ENCODE assay signal across 7 mouse cellular contexts in the genomic region with DNA sequence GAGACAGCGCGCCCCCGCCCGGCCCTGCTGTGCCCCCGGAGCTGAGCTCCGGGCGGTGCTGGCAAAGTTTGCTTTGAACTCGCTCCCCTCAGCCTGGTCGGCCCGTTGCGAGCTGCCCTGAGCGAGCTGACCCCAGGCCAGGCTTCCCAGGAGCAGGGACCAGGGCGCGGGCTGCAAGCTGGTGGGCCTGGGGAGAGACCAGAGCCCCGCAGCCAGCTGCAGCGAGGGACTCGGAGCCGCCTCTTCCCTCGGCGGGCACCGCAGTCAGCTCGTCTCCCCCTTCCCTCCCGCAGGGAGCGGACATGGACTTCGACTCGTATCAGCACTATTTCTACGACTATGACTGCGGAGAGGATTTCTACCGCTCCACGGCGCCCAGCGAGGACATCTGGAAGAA. TPM values are rescaled to one million over a fixed set of nuclear protein-coding genes. Genes with fewer than 3 reads are reported as not detected.
DNase-seq lines count a peak whose midpoint lies in the region; ATAC-seq and TF ChIP-seq lines count a peak whose summit lies in the region.

No protein-coding gene starts in this region.

- no peak for TF ChIP-seq EP300 in heart, postnatal 0 days (IDR thresholded peaks at IDR 0.05; ENCODE audit: low read depth)

- TF ChIP-seq CTCF in heart, postnatal 0 days (IDR thresholded peaks at IDR 0.05; ENCODE audit: low read depth): no peak

- H3K4me1 ChIP-seq in brown adipose tissue, adult 24 weeks (ENCODE audit: control insufficient read depth, insufficient read depth, insufficient read length, low read length): no peaks in the 10 kb centered on the region; the same call in 1 of the 2 replicates
- no peaks in the 10 kb centered on the region; the same call in 1 of the 2 replicates for H3K4me1 ChIP-seq in heart, postnatal 0 days (ENCODE audit: control insufficient read depth, insufficient read depth)
- H3K4me1 ChIP-seq in limb, embryonic 12.5 days (replicated peaks): peaks cover 42% of the 10 kb centered on the region
- peaks cover 39% of the 10 kb centered on the region for H3K4me1 ChIP-seq in midbrain, embryonic 15.5 days

- intact Hi-C loops in left cerebral cortex, postnatal 36 days (cut with DNase I): no loop called here

- peak; percentile 5; the same call in 1 of the 2 replicates for ATAC-seq in heart, postnatal 0 days (ENCODE audit: insufficient read depth, low read depth)
- ATAC-seq in limb, embryonic 12.5 days (ENCODE audit: insufficient number of reproducible peaks, insufficient read depth, low FRiP score, low TSS enrichment, low read depth): peak; percentile 16; the same call in 1 of the 2 replicates
- no peak for ATAC-seq in midbrain, embryonic 15.5 days (replicated peaks)

- H3K4me3 ChIP-seq in brown adipose tissue, adult 24 weeks (ENCODE audit: insufficient read depth, low read depth, low read length): peak overlapping the region; percentile 85
- H3K4me3 ChIP-seq in heart, postnatal 0 days (ENCODE audit: low read depth, low read length): peak overlapping the region; percentile 63
- peak overlapping the region; percentile 81 for H3K4me3 ChIP-seq in limb, embryonic 12.5 days (replicated peaks)
- peak overlapping the region; percentile 88 for H3K4me3 ChIP-seq in midbrain, embryonic 15.5 days

- H3K9me3 ChIP-seq in heart, postnatal 0 days (replicated peaks; ENCODE audit: control insufficient read depth, low read length): peaks cover 1% of the 10 kb centered on the region; the same call in 1 of the 2 replicates
- H3K9me3 ChIP-seq in limb, embryonic 12.5 days: no peaks in the 10 kb centered on the region
- no peaks in the 10 kb centered on the region for H3K9me3 ChIP-seq in midbrain, embryonic 15.5 days

- H3K9ac ChIP-seq in heart, postnatal 0 days (replicated peaks; ENCODE audit: low read depth, low read length): peak overlapping the region; percentile 55
- H3K9ac ChIP-seq in limb, embryonic 12.5 days (replicated peaks): peak overlapping the region; percentile 84
- peak overlapping the region; percentile 94 for H3K9ac ChIP-seq in midbrain, embryonic 15.5 days

- H3K27ac ChIP-seq in brown adipose tissue, adult 24 weeks (replicated peaks; ENCODE audit: low read depth, low read length): no peak overlapping the region
- H3K27ac ChIP-seq in heart, postnatal 0 days (ENCODE audit: low read depth): no peak overlapping the region
- peak overlapping the region; percentile 87 for H3K27ac ChIP-seq in limb, embryonic 12.5 days
- peak overlapping the region; percentile 96 for H3K27ac ChIP-seq in midbrain, embryonic 15.5 days

- peak; percentile 54 to 62 for DNase-seq in left cerebral cortex, postnatal 36 days (ENCODE audit: low spot score in 2 of 2)
- DNase-seq in left cerebral cortex, adult 8-10 months (ENCODE audit: low spot score in 2 of 2): no peak
- no peak for DNase-seq in heart, postnatal 0 days (ENCODE audit: low spot score)
- DNase-seq in thymus, postnatal 25 days: peak; percentile 46

- no peaks in the 10 kb centered on the region for H3K36me3 ChIP-seq in heart, postnatal 0 days (replicated peaks; ENCODE audit: control insufficient read depth, insufficient read depth, low read length)
- peaks cover 15% of the 10 kb centered on the region for H3K36me3 ChIP-seq in limb, embryonic 12.5 days
- H3K36me3 ChIP-seq in midbrain, embryonic 15.5 days (replicated peaks): peaks cover 3% of the 10 kb centered on the region; the same call in 1 of the 2 replicates

- H3K4me2 ChIP-seq in heart, postnatal 0 days (ENCODE audit: low read depth, low read length): peak overlapping the region; percentile 100
- peak overlapping the region; percentile 89 for H3K4me2 ChIP-seq in limb, embryonic 12.5 days
- H3K4me2 ChIP-seq in midbrain, embryonic 15.5 days: peak overlapping the region; percentile 72

- WGBS in heart, postnatal 0 days: 1% methylated on average over 26 of the region's 32 CpGs
- under 1% methylated on average over 30 of the region's 32 CpGs for WGBS in limb, embryonic 12.5 days
- 0% methylated on average over 27 of the region's 32 CpGs for WGBS in midbrain, embryonic 15.5 days

- peaks cover 67% of the 10 kb centered on the region for H3K27me3 ChIP-seq in heart, postnatal 0 days (ENCODE audit: control insufficient read depth, insufficient read depth, low read length)
- H3K27me3 ChIP-seq in limb, embryonic 12.5 days: peaks cover 10% of the 10 kb centered on the region
- H3K27me3 ChIP-seq in midbrain, embryonic 15.5 days (replicated peaks): no peaks in the 10 kb centered on the region

RNA-seq across cellular contexts. Expression of gene Mycl, which starts 0.8 kb away (rescaled TPM):
- 10 to 100 TPM; 11.3 to 12.9 TPM for total RNA-seq in left cerebral cortex, postnatal 36 days (2021)
- total RNA-seq in left cerebral cortex, adult 8-10 months (2022): 10 to 100 TPM; 12.1 to 13.1 (median 12.4) TPM
- polyA plus RNA-seq in brown adipose tissue, adult 24 weeks (2012; ENCODE audit: insufficient read depth, insufficient read length, missing spikeins): 0.83 and 0.92 TPM in 2 replicates
- total RNA-seq in heart, postnatal 0 days (2014; rRNA removed; ENCODE audit: low replicate concordance): 1.8 and 14.7 TPM in 2 replicates
- polyA plus RNA-seq in heart, postnatal 0 days (2015; fragmentation: Nextera tagmentation; extraction: Ambion mirVana): 0.12 and 0.44 TPM in 2 replicates
- polyA plus RNA-seq in limb, embryonic 12.5 days (2016; fragmentation: Nextera tagmentation; extraction: Ambion mirVana): 42.8 and 46.3 TPM in 2 replicates
- polyA plus RNA-seq in midbrain, embryonic 15.5 days (2015; fragmentation: Nextera tagmentation; extraction: Ambion mirVana): 83.1 and 86.7 TPM in 2 replicates

RNA-seq across cellular contexts. Expression of gene Trit1, which starts 20.2 kb away (rescaled TPM):
- total RNA-seq in left cerebral cortex, postnatal 36 days (2021): 10 to 100 TPM; 18.2 to 23.5 TPM
- total RNA-seq in left cerebral cortex, adult 8-10 months (2022): 10 to 100 TPM; 16.0 to 20.3 (median 18.8) TPM
- 13.4 and 20.8 TPM in 2 replicates for polyA plus RNA-seq in brown adipose tissue, adult 24 weeks (2012; ENCODE audit: insufficient read depth, insufficient read length, missing spikeins)
- 7.2 and 13.4 TPM in 2 replicates for total RNA-seq in heart, postnatal 0 days (2014; rRNA removed; ENCODE audit: low replicate concordance)
- polyA plus RNA-seq in heart, postnatal 0 days (2015; fragmentation: Nextera tagmentation; extraction: Ambion mirVana): 8.7 and 9.7 TPM in 2 replicates
- 18.3 and 20.6 TPM in 2 replicates for polyA plus RNA-seq in limb, embryonic 12.5 days (2016; fragmentation: Nextera tagmentation; extraction: Ambion mirVana)
- 25.3 and 25.8 TPM in 2 replicates for polyA plus RNA-seq in midbrain, embryonic 15.5 days (2015; fragmentation: Nextera tagmentation; extraction: Ambion mirVana)

RNA-seq across cellular contexts. Expression of gene Mfsd2a, which starts 35.2 kb away (rescaled TPM):
- 10 to 100 TPM; 36.9 to 50.0 TPM for total RNA-seq in left cerebral cortex, postnatal 36 days (2021)
- total RNA-seq in left cerebral cortex, adult 8-10 months (2022): 10 to 100 TPM; 16.4 to 24.8 (median 20.1) TPM
- not detected in 2 replicates for polyA plus RNA-seq in brown adipose tissue, adult 24 weeks (2012; ENCODE audit: insufficient read depth, insufficient read length, missing spikeins)
- total RNA-seq in heart, postnatal 0 days (2014; rRNA removed; ENCODE audit: low replicate concordance): not detected in 2 replicates
- 0.19 and 0.20 TPM in 2 replicates for polyA plus RNA-seq in heart, postnatal 0 days (2015; fragmentation: Nextera tagmentation; extraction: Ambion mirVana)
- 7.8 and 8.6 TPM in 2 replicates for polyA plus RNA-seq in limb, embryonic 12.5 days (2016; fragmentation: Nextera tagmentation; extraction: Ambion mirVana)
- polyA plus RNA-seq in midbrain, embryonic 15.5 days (2015; fragmentation: Nextera tagmentation; extraction: Ambion mirVana): 33.4 and 36.0 TPM in 2 replicates

Comparison
In these comparisons a context has a peak if more than half of its experiments do, and no peak if none do; other contexts are left out.
1. DNase-seq: peak in left cerebral cortex, postnatal 36 days (2 of 2) and thymus, postnatal 25 days (single experiment); none in left cerebral cortex, adult 8-10 months (0 of 2) and heart, postnatal 0 days (single experiment).
2. H3K27ac ChIP-seq: peak in limb, embryonic 12.5 days (single experiment) and midbrain, embryonic 15.5 days (single experiment); none in brown adipose tissue, adult 24 weeks (single experiment) and heart, postnatal 0 days (single experiment).
3. RNA of gene Mycl, which starts 0.8 kb away (polyA plus RNA-seq): 83.1 to 86.7 TPM in midbrain, embryonic 15.5 days and 42.8 to 46.3 TPM in limb, embryonic 12.5 days; 0.83 to 0.92 TPM in brown adipose tissue, adult 24 weeks and 0.12 to 0.44 TPM in heart, postnatal 0 days; every median in the first group is over 10 times any median in the second.
4. Peak in every context shown above with its lines, with median percentiles within 50 percentile points of each other: H3K4me3 ChIP-seq, H3K4me2 ChIP-seq and H3K9ac ChIP-seq.